Mouse (Mus musculus) midbrain, postnatal 0 days (tissue): ENCODE measurements at regions not wholly inside any gene's neighbourhood (a gene's known extent, or its start where the extent isn't known, plus 50 kb on each side); places are given as distances from the start of the nearest gene placed in this dataset.

ENCODE experiments used
- ATAC-seq: fragments of 200-750 bp; cut with Nextera tagmentation; 2 replicates; pipeline ENCODE4 v1.8.0; 2017; ENCODE audit warnings: moderate number of reproducible peaks, mild to moderate bottlenecking, moderate TSS enrichment, moderate library complexity; ENCODE audit not compliant: low FRiP score
- DNase-seq: peaks from one replicate; pipeline ENCODE4 v3.0.0-alpha.2; 2015; ENCODE audit warnings: low spot score
- H3K27ac ChIP-seq: fragments of 300-500 bp; sonication (generic); 2 replicates; pipeline ENCODE4 v1.5.1; 2014; ENCODE audit warnings: low read depth, mild to moderate bottlenecking, low read length, mixed read lengths
- H3K27me3 ChIP-seq: fragments of 300-500 bp; sonication (generic); 2 replicates; pipeline ENCODE4 v1.6.1; 2014; ENCODE audit warnings: low read length, control low read depth, mixed read lengths; ENCODE audit not compliant: insufficient read depth
- H3K36me3 ChIP-seq: fragments of 300-500 bp; sonication (generic); 2 replicates; pipeline ENCODE4 v1.6.1; 2014; ENCODE audit warnings: low read length, control low read depth, mixed read lengths; ENCODE audit not compliant: insufficient read depth
- H3K4me1 ChIP-seq: fragments of 300-500 bp; sonication (generic); 2 replicates; pipeline ENCODE4 v1.6.1; 2014; ENCODE audit warnings: mild to moderate bottlenecking, control low read depth, antibody characterized with exemption, low read length, mixed read lengths; ENCODE audit not compliant: insufficient read depth
- H3K4me2 ChIP-seq: fragments of 300-500 bp; sonication (generic); 2 replicates; pipeline ENCODE4 v1.6.1; 2014; ENCODE audit warnings: low read depth, mild to moderate bottlenecking, low read length, mixed read lengths; ENCODE audit not compliant: poor library complexity, severe bottlenecking
- H3K4me3 ChIP-seq: fragments of 300-500 bp; sonication (generic); 2 replicates; pipeline ENCODE4 v1.5.1; 2014; ENCODE audit warnings: low read depth, mild to moderate bottlenecking, low read length, moderate library complexity
- H3K9ac ChIP-seq: fragments of 300-500 bp; sonication (generic); replicated peaks from 2 replicates; pipeline ENCODE4 v1.6.1; 2014; ENCODE audit warnings: mild to moderate bottlenecking, low read length, moderate library complexity, mixed read lengths; ENCODE audit not compliant: poor library complexity, severe bottlenecking
- H3K9me3 ChIP-seq: fragments of 300-500 bp; sonication (generic); 2 replicates; pipeline ENCODE4 v1.6.1; 2016; ENCODE audit warnings: low read length, control low read depth
- CTCF ChIP-seq: IDR thresholded peaks from 2 replicates; pipeline ENCODE4 v1.5.1; 2016; ENCODE audit warnings: antibody characterized with exemption, mild to moderate bottlenecking
- WGBS: fragments of 180-500 bp; shearing (Covaris S2); extraction: QIAGEN DNeasy Blood & Tissue Kit; methylation state at CpG from one replicate; pipeline ENCODE4 v1.1.7; 2014; 5-methylcytosine and 5-hydroxymethylcytosine counted together

GRCm38 (mm10) chr4:69395451-69395850 lies 441.3 kb upstream of the Brinp1 start:
- H3K9ac ChIP-seq, result no peak overlapping the region
- no peaks in the 10 kb centered on the region for H3K27me3 ChIP-seq
- H3K9me3 ChIP-seq, result no peaks in the 10 kb centered on the region
- H3K27ac ChIP-seq, result no peak overlapping the region
- H3K36me3 ChIP-seq, result no peaks in the 10 kb centered on the region
- H3K4me2 ChIP-seq, result no peak overlapping the region
- ATAC-seq (no peak), DNase-seq (no peak)
- WGBS, result 80% methylated on average over 3 of the region's 3 CpGs
- no peak overlapping the region for H3K4me3 ChIP-seq
- no peaks in the 10 kb centered on the region for H3K4me1 ChIP-seq
- TF ChIP-seq CTCF, result no peak

- no peaks in the 10 kb centered on the region for H3K9me3 ChIP-seq
- no peak overlapping the region for H3K4me3 ChIP-seq
- TF ChIP-seq CTCF, result no peak
- H3K4me1 ChIP-seq, result no peaks in the 10 kb centered on the region
- DNase-seq, result no peak
- no peaks in the 10 kb centered on the region for H3K27me3 ChIP-seq
- no peak overlapping the region for H3K4me2 ChIP-seq
- ATAC-seq, result no peak
- no peak overlapping the region for H3K9ac ChIP-seq
- no peak overlapping the region for H3K27ac ChIP-seq
- H3K36me3 ChIP-seq, result no peaks in the 10 kb centered on the region
Measured at GRCm38 (mm10) chr4:69383318-69383717, 429.1 kb upstream of the Brinp1 start.

GRCm38 (mm10) chr4:69346979-69347465 lies 392.8 kb upstream of the Brinp1 start:
- TF ChIP-seq CTCF, result no peak
- no peak for ATAC-seq
- 88% methylated on average over 5 of the region's 5 CpGs for WGBS
- no peak overlapping the region for H3K4me2 ChIP-seq
- no peaks in the 10 kb centered on the region for H3K27me3 ChIP-seq
- no peaks in the 10 kb centered on the region for H3K4me1 ChIP-seq
- no peak for DNase-seq
- H3K27ac ChIP-seq, result no peak overlapping the region
- H3K4me3 ChIP-seq, result no peak overlapping the region
- no peak overlapping the region for H3K9ac ChIP-seq
- no peaks in the 10 kb centered on the region for H3K9me3 ChIP-seq
- no peaks in the 10 kb centered on the region for H3K36me3 ChIP-seq

- TF ChIP-seq CTCF, result no peak
- ATAC-seq (no peak), DNase-seq (no peak)
- Histone ChIP-seq H3K9ac (no peak overlapping the region), H3K4me3 (no peak overlapping the region), H3K27ac (no peak overlapping the region), H3K27me3 (no peaks in the 10 kb centered on the region), H3K4me2 (no peak overlapping the region), H3K9me3 (no peaks in the 10 kb centered on the region), H3K4me1 (no peaks in the 10 kb centered on the region), H3K36me3 (no peaks in the 10 kb centered on the region)
- WGBS, result 65% methylated on average over 3 of the region's 3 CpGs
Measured at GRCm38 (mm10) chr4:69327606-69328005, 373.4 kb upstream of the Brinp1 start.
